Mouse (Mus musculus) forebrain, embryonic 16.5 days (tissue): ENCODE data around the gene Baiap2l1. TPM values are rescaled to one million over a fixed set of nuclear protein-coding genes. Genes with fewer than 3 reads are reported as not detected.
"Not testable (repeated sequence)": the region's sequence is repeated elsewhere in the genome, so short reads cannot be mapped to it uniquely, and the experiment has no call there.

Source experiments
- ATAC-seq: fragments of 200-750 bp; cut with Nextera tagmentation; 2 replicates; pipeline ENCODE4 v1.8.0; 2017; ENCODE audit warnings: mild to moderate bottlenecking, moderate library complexity
- H3K27ac ChIP-seq: fragments of 300-500 bp; sonication (generic); 2 replicates; pipeline ENCODE4 v1.5.1; 2014; ENCODE audit warnings: low read length, control low read depth
- H3K27me3 ChIP-seq: fragments of 300-500 bp; sonication (generic); replicated peaks from 2 replicates; pipeline ENCODE4 v1.6.1; 2014; ENCODE audit warnings: low read length; ENCODE audit not compliant: control insufficient read depth, insufficient read depth
- H3K36me3 ChIP-seq: fragments of 300-500 bp; sonication (generic); 2 replicates; pipeline ENCODE4 v1.6.1; 2014; ENCODE audit not compliant: control insufficient read depth, insufficient read depth
- H3K4me1 ChIP-seq: fragments of 300-500 bp; sonication (generic); replicated peaks from 2 replicates; pipeline ENCODE4 v1.6.1; 2014; ENCODE audit warnings: low read length; ENCODE audit not compliant: control insufficient read depth, insufficient read depth
- H3K4me2 ChIP-seq: fragments of 300-500 bp; sonication (generic); 2 replicates; pipeline ENCODE4 v1.6.1; 2014; ENCODE audit warnings: mild to moderate bottlenecking, low read length, control low read depth
- H3K4me3 ChIP-seq: fragments of 300-500 bp; sonication (generic); replicated peaks from 2 replicates; pipeline ENCODE4 v1.5.1; 2014; ENCODE audit warnings: mild to moderate bottlenecking, low read length, control low read depth
- H3K9ac ChIP-seq: fragments of 300-500 bp; sonication (generic); replicated peaks from 2 replicates; pipeline ENCODE4 v1.6.1; 2014; ENCODE audit warnings: low read depth, low read length, control low read depth
- H3K9me3 ChIP-seq: fragments of 300-500 bp; sonication (generic); 2 replicates; pipeline ENCODE4 v1.6.1; 2016; ENCODE audit warnings: low read length; ENCODE audit not compliant: control insufficient read depth
- WGBS: fragments of 180-500 bp; shearing (Covaris S2); extraction: QIAGEN DNeasy Blood & Tissue Kit; methylation state at CpG from one replicate; pipeline ENCODE4 v1.1.7; 2014; 5-methylcytosine and 5-hydroxymethylcytosine counted together
- polyA plus RNA-seq: library from polyadenylated mRNA; unstranded; fragments of >200 nt; fragmentation: Nextera tagmentation; extraction: Ambion mirVana; gene quantifications from 2 replicates; pipeline ENCODE4 v1.2.1, GENCODE M21; 2015

Baiap2l1 gene
- polyA plus RNA-seq, 1 experiment from 2014 or later = 1.6 TPM

DNA sequence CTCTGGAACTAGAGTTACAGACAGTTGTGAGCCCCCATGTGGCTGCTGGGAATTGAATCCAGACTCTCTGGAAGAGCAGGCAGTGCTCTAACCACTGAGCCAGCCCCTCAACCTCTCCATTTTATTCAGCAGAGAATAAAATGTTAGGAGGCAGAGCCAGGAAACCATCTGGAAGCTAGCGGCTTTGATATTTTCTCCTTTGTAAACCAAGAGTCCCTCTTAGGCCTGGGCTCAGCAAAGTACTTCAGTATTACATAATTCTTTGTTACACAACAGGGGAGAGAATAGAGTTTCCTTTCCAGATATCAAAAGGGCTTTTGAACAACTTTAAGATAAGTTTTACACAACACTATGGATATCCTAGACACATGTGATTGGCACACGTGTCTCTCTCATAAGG, 15.0 kb upstream of the Baiap2l1 start:
- Histone ChIP-seq H3K36me3 (no peaks in the 10 kb centered on the region), H3K4me2 (no peak overlapping the region), H3K4me1 (no peaks in the 10 kb centered on the region), H3K27me3 (no peaks in the 10 kb centered on the region), H3K9ac (no peak overlapping the region), H3K4me3 (no peak overlapping the region), H3K27ac (no peak overlapping the region), H3K9me3 (no peaks in the 10 kb centered on the region)
- 86% methylated on average over 2 of the region's 2 CpGs for WGBS
- ATAC-seq = no peak

DNA sequence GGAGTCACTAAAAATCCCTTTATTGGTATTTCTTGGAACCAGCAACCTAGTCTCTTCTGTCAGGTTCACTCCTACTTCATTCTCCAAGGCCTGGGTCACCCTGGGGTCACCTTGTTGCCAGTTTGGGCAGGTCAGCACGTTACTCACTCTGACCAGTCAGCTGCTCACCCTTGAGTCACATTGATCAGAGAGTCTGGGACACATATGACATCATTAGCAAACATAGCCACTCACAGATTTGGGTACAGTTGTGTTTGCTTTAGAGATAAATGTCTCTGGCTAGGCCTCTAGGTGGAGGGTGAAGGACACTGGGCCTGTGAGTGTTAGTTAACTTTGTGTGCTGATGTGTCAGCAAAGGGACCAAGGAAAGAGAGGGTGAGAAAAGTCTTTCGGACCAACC, 14.3 kb upstream of the Baiap2l1 start:
- Histone ChIP-seq H3K9ac (no peak overlapping the region), H3K4me3 (no peak overlapping the region), H3K9me3 (no peaks in the 10 kb centered on the region), H3K36me3 (no peaks in the 10 kb centered on the region), H3K27me3 (no peaks in the 10 kb centered on the region), H3K4me2 (no peak overlapping the region), H3K27ac (no peak overlapping the region), H3K4me1 (no peaks in the 10 kb centered on the region)
- no peak for ATAC-seq
- 74% methylated on average over 2 of the region's 2 CpGs for WGBS

DNA sequence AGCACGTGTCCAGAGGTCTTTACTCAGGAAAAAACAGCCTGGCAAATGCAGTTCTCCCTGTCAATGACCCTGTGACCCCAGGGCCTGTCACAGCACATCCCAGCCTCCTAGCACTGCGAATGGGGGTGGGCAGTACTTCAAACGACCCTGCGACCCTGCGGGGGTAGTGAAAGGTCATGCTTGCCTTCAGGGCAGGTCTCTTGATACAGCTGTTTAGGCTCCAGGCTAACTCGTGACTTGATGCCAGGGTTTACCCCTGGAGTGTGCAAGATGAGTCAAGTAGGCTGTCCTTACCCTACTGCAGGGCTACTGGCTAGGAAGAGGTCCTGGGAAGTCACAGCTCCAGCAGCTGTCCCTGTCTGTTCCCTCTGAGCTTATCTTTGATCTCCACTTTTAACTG, 13.1 kb upstream of the Baiap2l1 start:
- Histone ChIP-seq H3K27ac (no peak overlapping the region), H3K4me3 (no peak overlapping the region), H3K4me1 (no peaks in the 10 kb centered on the region), H3K4me2 (no peak overlapping the region), H3K9me3 (no peaks in the 10 kb centered on the region), H3K36me3 (no peaks in the 10 kb centered on the region), H3K9ac (no peak overlapping the region), H3K27me3 (no peaks in the 10 kb centered on the region)
- 14% methylated on average over 6 of the region's 6 CpGs for WGBS
- ATAC-seq = no peak

DNA sequence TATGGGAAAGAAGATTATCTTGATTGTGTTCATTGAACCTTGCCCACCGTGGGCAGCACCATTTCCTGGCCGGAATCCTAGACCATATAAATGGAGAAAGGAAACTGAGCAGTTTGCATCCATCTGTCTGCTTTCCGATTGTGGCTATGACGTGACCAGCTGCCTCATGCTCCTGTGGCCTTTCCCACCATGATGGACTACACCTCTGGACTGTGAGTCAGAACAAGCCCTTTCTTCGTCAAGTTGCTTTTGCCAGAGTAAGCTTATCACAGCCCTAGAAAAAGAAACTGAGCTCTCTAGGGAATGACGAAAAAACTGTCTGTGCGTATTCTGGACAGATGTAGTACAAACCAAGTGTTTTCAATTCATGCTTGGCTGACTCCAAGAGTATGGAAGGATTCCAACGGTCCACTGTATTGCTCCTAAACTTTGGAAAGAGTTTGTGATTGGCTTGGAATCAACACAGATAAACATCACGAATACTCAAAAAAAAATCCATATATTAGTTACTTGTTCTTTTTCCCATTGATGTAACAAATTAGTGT, 10.8 kb upstream of the Baiap2l1 start:
- Histone ChIP-seq H3K27ac (no peak overlapping the region), H3K4me3 (no peak overlapping the region), H3K36me3 (no peaks in the 10 kb centered on the region), H3K9me3 (no peaks in the 10 kb centered on the region), H3K4me1 (no peaks in the 10 kb centered on the region), H3K9ac (no peak overlapping the region), H3K4me2 (no peak overlapping the region), H3K27me3 (no peaks in the 10 kb centered on the region)
- no peak for ATAC-seq
- WGBS = 87% methylated on average over 9 of the region's 9 CpGs

DNA sequence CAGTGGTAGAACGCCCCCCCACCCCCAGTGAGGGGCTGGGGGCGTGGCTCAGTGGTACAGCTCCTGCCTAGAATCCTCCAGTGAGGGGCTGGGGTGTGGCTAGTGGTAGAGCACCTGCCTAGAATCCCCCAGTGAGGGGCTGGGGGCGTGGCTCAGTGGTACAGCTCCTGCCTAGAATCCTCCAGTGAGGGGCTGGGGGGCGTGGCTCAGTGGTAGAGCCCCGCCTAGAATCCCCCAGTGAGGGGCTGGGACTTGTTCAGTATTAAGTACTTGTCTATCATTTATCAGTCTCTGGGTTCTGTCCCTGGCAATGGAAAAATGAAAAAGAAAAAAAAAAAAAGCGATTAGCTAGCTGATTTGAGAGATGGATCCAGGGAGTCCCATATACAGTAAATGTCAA, 8.6 kb upstream of the Baiap2l1 start:
- H3K4me3 ChIP-seq, H3K4me1 ChIP-seq, H3K27me3 ChIP-seq, ATAC-seq, H3K9ac ChIP-seq, H3K4me2 ChIP-seq, H3K36me3 ChIP-seq, H3K9me3 ChIP-seq, H3K27ac ChIP-seq: not testable (repeated sequence)
- 84% methylated on average over 5 of the region's 6 CpGs for WGBS

DNA sequence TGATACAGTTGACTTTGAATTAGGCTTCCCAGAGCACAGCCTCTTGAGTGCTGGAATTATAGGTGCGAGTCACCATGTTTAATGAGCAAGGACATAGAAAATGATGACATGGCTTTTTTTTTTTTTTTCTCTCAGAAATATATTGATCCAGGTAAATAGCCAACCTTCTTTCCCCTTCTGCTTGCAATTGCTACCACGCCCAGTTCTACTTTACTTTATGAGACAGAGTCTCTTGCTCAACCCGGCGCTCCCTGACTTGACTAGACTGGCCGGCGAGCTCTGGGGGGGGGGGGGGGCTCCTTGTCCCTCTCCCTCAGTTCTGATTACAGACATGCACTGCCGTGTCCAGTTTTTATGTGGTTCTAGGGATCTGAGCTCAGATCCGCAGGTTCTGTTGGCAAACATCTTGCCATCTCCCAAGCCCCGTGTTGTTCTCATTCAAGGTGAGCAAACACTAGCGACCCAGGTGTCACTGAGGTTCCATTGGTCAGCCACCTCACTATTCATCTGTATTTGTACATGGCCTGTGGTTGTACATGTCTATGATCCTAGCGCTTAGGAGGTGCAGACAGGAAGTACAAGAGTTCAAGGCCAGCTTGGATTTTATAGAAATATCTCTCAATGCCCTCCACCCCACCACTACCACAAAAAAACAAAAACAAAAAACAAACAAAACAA, 6.9 kb upstream of the Baiap2l1 start:
- no peak for ATAC-seq
- no peak overlapping the region for H3K9ac ChIP-seq

DNA sequence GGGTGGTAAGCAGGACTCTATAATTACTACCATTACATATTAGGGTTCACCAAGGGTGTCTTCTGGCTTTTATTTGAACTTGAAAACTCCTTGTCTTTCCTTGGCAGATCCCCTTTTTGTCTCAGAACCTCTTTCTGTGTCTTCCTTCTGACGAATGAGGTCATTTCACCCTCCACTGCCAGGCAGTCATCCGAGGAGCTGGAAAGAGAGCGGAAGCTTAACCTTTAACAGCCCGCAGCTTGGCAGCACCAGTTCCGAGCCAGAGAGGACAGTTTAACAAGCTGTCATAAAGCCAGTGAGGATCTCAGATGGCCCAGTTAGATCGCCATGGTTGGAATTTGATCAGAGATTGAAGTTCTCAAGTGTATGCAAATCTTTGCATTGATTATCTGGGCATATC, 2.4 kb upstream of the Baiap2l1 start:
- peaks cover 17% of the 10 kb centered on the region for H3K4me1 ChIP-seq
- no peak overlapping the region for H3K9ac ChIP-seq
- peaks cover 23% of the 10 kb centered on the region for H3K27me3 ChIP-seq
- 62% methylated on average over 6 of the region's 6 CpGs for WGBS
- no peak overlapping the region for H3K27ac ChIP-seq
- no peaks in the 10 kb centered on the region for H3K9me3 ChIP-seq
- ATAC-seq = no peak
- H3K4me2 ChIP-seq = no peak overlapping the region
- H3K36me3 ChIP-seq = no peaks in the 10 kb centered on the region
- no peak overlapping the region for H3K4me3 ChIP-seq

More for the DNA sequence above, 6.9 kb upstream of the Baiap2l1 start:
- no peaks in the 10 kb centered on the region for H3K9me3 ChIP-seq
- H3K4me1 ChIP-seq = no peaks in the 10 kb centered on the region
- no peak overlapping the region for H3K4me2 ChIP-seq
- peaks cover under 1% of the 10 kb centered on the region; the same call in 1 of the 2 replicates for H3K27me3 ChIP-seq
- 93% methylated on average over 11 of the region's 11 CpGs for WGBS
- no peak overlapping the region for H3K27ac ChIP-seq
- no peaks in the 10 kb centered on the region for H3K36me3 ChIP-seq
- no peak overlapping the region for H3K4me3 ChIP-seq

DNA sequence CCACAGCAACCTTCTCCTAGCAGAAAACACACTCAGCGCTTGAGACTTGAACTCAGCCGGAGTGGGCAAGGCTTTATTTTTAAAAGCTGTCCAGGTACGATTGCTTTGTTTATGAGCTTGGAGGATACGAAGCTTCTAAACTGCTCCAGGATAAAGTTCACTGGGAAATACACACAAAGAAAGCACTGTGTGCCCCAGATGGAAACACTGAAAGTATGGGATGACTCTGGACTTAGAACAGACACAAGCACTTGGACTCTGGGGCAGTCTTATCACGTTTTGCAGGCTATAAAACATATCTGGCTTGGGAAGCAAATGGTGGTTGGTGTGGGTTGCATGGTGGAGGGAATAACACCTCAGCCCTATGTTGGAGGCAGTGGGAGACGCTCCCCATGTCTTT, 2.0 kb upstream of the Baiap2l1 start:
- Histone ChIP-seq H3K9me3 (no peaks in the 10 kb centered on the region), H3K27ac (no peak overlapping the region), H3K36me3 (no peaks in the 10 kb centered on the region), H3K4me2 (no peak overlapping the region), H3K4me1 (peaks cover 17% of the 10 kb centered on the region), H3K9ac (no peak overlapping the region), H3K4me3 (no peak overlapping the region), H3K27me3 (peaks cover 23% of the 10 kb centered on the region)
- ATAC-seq = no peak
- WGBS = 88% methylated on average over 6 of the region's 6 CpGs

DNA sequence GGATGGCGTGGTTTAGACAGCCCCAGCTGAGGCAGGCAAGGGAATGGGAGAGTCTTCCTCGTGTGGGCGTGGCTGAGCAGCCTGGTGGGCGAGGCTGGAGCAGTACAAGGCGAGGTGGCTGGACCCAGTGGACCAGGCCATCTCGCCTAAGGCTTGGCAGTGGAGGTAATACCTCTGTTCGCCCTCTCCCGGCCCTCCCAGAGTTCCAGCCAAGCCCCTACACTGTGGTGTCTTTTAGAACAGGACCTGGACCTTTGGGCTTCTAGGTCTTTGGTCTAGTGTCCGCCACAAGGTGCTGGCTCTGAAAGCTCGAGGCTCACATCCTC, 643 bp upstream of the Baiap2l1 start:
- Histone ChIP-seq H3K4me3 (peak overlapping the region; percentile 53), H3K4me1 (peaks cover 17% of the 10 kb centered on the region), H3K36me3 (no peaks in the 10 kb centered on the region), H3K4me2 (peak overlapping the region; percentile 94), H3K27ac (no peak overlapping the region), H3K9me3 (no peaks in the 10 kb centered on the region), H3K9ac (0 out of 2 replicates have a peak overlapping the region, but pooled peaks have one; percentile 25), H3K27me3 (peaks cover 23% of the 10 kb centered on the region)
- ATAC-seq = peak; percentile 81
- 7% methylated on average over 10 of the region's 10 CpGs for WGBS

DNA sequence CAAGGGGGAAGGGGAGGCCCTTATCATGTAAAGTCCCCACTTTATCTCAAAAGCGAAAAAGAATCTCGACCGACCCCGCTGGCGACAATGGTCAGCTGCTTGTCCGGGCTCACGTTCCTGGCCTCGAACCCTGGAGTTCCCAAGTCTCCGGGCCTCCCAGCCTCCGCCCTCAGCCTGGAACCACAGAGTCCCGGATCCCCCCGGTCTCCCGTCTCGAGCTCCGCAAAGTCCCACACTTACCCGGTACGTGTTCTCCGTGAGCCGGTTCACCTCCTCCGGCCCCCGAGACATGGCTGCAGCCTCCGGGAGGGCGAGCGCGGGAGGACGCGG, 396 bp downstream of the Baiap2l1 start:
- H3K4me1 ChIP-seq = peaks cover 17% of the 10 kb centered on the region
- peak overlapping the region; percentile 43; the same call in 1 of the 2 replicates for H3K9ac ChIP-seq
- ATAC-seq = peak; percentile 20
- no peaks in the 10 kb centered on the region for H3K36me3 ChIP-seq
- peak overlapping the region; percentile 53 for H3K4me3 ChIP-seq
- peaks cover 23% of the 10 kb centered on the region for H3K27me3 ChIP-seq
- no peak overlapping the region for H3K27ac ChIP-seq
- H3K9me3 ChIP-seq = no peaks in the 10 kb centered on the region
- peak overlapping the region; percentile 94 for H3K4me2 ChIP-seq
- 0% methylated on average over 24 of the region's 27 CpGs for WGBS
